ENCODE assay signal across 14 mouse cellular contexts in the genomic region with DNA sequence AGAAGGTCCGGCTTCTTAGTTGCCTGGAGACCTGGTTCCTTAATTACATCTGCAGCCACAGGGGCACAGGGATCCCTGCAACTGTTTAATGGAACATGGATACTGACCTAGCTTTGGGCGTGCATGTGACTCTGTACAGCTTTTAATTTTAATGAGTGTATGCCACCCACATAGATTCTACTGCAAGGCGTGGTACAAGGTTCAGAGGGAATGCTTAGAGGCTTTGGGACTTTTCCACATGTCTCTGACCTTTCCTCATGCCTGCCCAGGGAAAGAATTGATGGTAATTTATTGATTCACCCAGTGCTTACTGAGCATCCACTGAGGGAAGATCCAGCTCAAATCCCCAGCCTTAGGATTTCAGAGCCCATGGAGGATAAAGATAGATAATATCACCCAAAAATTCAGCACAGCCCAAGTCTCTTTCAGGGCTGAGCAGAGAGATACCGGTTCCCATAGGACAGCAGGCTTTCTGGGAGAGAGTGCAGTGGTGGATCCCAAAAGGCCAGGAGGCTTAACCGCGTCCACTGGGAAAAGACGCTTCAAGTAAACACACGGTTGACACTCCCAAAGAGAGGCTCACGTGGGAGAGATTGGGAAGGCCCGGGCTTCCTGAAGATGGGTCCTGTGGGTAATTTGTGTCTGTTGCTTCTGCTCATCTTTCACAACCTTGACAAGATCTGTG. TPM values are rescaled to one million over a fixed set of nuclear protein-coding genes. Genes with fewer than 3 reads are reported as not detected.
"Had no signal": no experiment of that assay in that cellular context is flagged by ENCODE, and none has a peak within 500 bp of the region (broad histone marks: within the 10 kb centered on the region; RNA-seq: fewer than 3 reads in every experiment).

No protein-coding gene starts in this region.

- ATAC-seq: liver, postnatal 0 days; midbrain, embryonic 13.5 days had no signal

- H3K27ac ChIP-seq: limb, embryonic 10.5 days; liver, embryonic 13.5 days; lung, embryonic 15.5 days; midbrain, embryonic 13.5 days; neural tube, embryonic 15.5 days had no signal

- H3K27me3 ChIP-seq: liver, embryonic 13.5 days; lung, embryonic 15.5 days; midbrain, embryonic 13.5 days; neural tube, embryonic 15.5 days had no signal

- H3K9ac ChIP-seq: liver, embryonic 13.5 days; liver, postnatal 0 days; lung, embryonic 15.5 days; midbrain, embryonic 13.5 days; neural tube, embryonic 15.5 days had no signal

- H3K9me3 ChIP-seq: limb, embryonic 10.5 days; liver, embryonic 13.5 days; lung, embryonic 15.5 days; midbrain, embryonic 13.5 days; neural tube, embryonic 15.5 days had no signal

- DNase-seq: kidney, postnatal 14 days; liver, embryonic 13.5 days; liver, postnatal 0 days; right cerebral cortex, adult 18-20 months; right cerebral cortex, postnatal 25 days; thymus, postnatal 4 days had no signal

- H3K4me2 ChIP-seq: liver, embryonic 13.5 days; lung, embryonic 15.5 days; midbrain, embryonic 13.5 days; neural tube, embryonic 15.5 days had no signal

- H3K4me3 ChIP-seq: limb, embryonic 10.5 days; liver, embryonic 13.5 days; lung, embryonic 15.5 days; midbrain, embryonic 13.5 days; myocyte; neural tube, embryonic 15.5 days had no signal

RNA-seq across cellular contexts. Expression of a gene that starts 35.0 kb away (rescaled TPM):
- total RNA-seq: layer of hippocampus, postnatal 10 days; megakaryocyte-erythroid progenitor cell, adult 5-6 weeks had no signal
- polyA plus RNA-seq: liver, embryonic 13.5 days; liver, postnatal 0 days; lung, embryonic 15.5 days; small intestine, adult 2 months had no signal
